Mouse (Mus musculus): ENCODE measurements around the gene Yipf4. TPM values are rescaled to one million over a fixed set of nuclear protein-coding genes. Genes with fewer than 3 reads are reported as not detected.

Gene Yipf4
- total and polyA plus RNA-seq, 3 experiments = 28.9 to 77.7 (median 41.6) TPM

DNA sequence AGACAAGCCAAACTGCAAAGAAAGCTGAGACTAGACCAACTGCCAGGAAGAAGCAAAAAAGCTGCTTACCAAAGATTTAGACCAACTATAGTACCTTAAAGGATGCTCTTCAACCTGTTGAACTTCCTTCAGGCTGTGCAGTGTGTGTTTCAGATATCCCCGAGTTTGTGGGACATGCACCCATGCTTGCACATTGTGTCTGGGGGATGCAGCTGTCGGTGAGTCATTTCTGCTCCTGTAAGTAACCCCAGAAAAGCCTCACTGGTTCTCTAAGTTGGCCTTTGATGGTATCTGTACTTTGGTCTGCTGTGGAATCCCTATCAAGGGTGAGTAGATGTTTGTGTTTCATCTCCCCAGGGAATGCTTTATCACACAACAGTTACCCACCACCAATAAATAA lies 23.0 kb downstream of the Yipf4 start:
- in situ Hi-C loops (cut with MboI; ENCODE audit: low pct_ligation_motif_present, low pct_unique_long_range_greater_than_20kb, low sequenced_read_pairs) = no loop called here
- H3K36me3 ChIP-seq (replicated peaks in 1 of 2; ENCODE audit: control insufficient read depth in 1 of 2, insufficient read depth in 1 of 2, low read length in 1 of 2) = no peaks in the 10 kb centered on the region
- dilution Hi-C loops (cut with MboI; ENCODE audit: extremely low pct_ligation_motif_present, extremely low pct_unique_long_range_greater_than_20kb, low sequenced_read_pairs) = no loop called here
- H3K4me2 ChIP-seq (ENCODE audit: insufficient read depth, low read depth, poor library complexity, severe bottlenecking) = no peak overlapping the region
- DNase-seq (ENCODE audit: extremely low read depth) = no peak
- no peaks in the 10 kb centered on the region for H3K79me2 ChIP-seq (replicated peaks; ENCODE audit: control insufficient read depth, extremely low read depth, insufficient read depth, poor library complexity, severe bottlenecking)
- H3K9me3 ChIP-seq (replicated peaks; ENCODE audit: low read length) = peaks cover 2% of the 10 kb centered on the region
- H3K27me3 ChIP-seq (replicated peaks) = no peaks in the 10 kb centered on the region
- TF ChIP-seq MAZ (IDR thresholded peaks at IDR 0.05; ENCODE audit: low read depth, low read length) (no peak), TCF12 (IDR thresholded peaks at IDR 0.05; ENCODE audit: low read depth, low read length) (no peak), GABPA (IDR thresholded peaks at IDR 0.05; ENCODE audit: insufficient replicate concordance, low read depth, low read length) (no peak), ELF1 (IDR thresholded peaks at IDR 0.05; ENCODE audit: low read depth, low read length) (no peak), UBTF (IDR thresholded peaks at IDR 0.05; ENCODE audit: low read depth, low read length) (no peak), ZC3H11A (IDR thresholded peaks at IDR 0.05; ENCODE audit: low read depth, low read length) (no peak), JUN (IDR thresholded peaks at IDR 0.05; ENCODE audit: insufficient read depth, low read depth, low read length) (no peak), MAFK (IDR thresholded peaks at IDR 0.05; ENCODE audit: insufficient replicate concordance, low read length) (no peak), POLR2AphosphoS2 (IDR thresholded peaks at IDR 0.05; ENCODE audit: low read depth, low read length) (no peak), RCOR1 (conservative IDR thresholded peaks at IDR 0.05; ENCODE audit: low read depth, low read length) (no peak), EP300 (IDR thresholded peaks at IDR 0.05; ENCODE audit: low read length) (no peak), HCFC1 (IDR thresholded peaks at IDR 0.05; ENCODE audit: low read depth, low read length) (no peak), ZMIZ1 (IDR thresholded peaks at IDR 0.05; ENCODE audit: low read depth, low read length) (no peak), PAX5 (IDR thresholded peaks at IDR 0.05; ENCODE audit: low read length) (no peak), CHD1 (IDR thresholded peaks at IDR 0.05; ENCODE audit: low read depth, low read length) (no peak), JUND (conservative IDR thresholded peaks at IDR 0.05; ENCODE audit: low read depth, low read length) (no peak), USF1 (IDR thresholded peaks at IDR 0.05; ENCODE audit: low read depth, low read length) (no peak)
- no peak overlapping the region for H3K27ac ChIP-seq (ENCODE audit: insufficient read depth, low read depth)
- peaks cover 0 to 10% of the 10 kb centered on the region in 2 experiments; a peak in 2 of 4 replicates for H3K4me1 ChIP-seq (ENCODE audit: control insufficient read depth in 1 of 2, insufficient read depth in 2 of 2)
- no peak overlapping the region for H3K9ac ChIP-seq (ENCODE audit: insufficient read depth, low read depth)
- no peak overlapping the region for H3K4me3 ChIP-seq (replicated peaks in 1 of 3; ENCODE audit: low read depth in 2 of 3, low read length in 2 of 3, poor library complexity in 1 of 3)

DNA sequence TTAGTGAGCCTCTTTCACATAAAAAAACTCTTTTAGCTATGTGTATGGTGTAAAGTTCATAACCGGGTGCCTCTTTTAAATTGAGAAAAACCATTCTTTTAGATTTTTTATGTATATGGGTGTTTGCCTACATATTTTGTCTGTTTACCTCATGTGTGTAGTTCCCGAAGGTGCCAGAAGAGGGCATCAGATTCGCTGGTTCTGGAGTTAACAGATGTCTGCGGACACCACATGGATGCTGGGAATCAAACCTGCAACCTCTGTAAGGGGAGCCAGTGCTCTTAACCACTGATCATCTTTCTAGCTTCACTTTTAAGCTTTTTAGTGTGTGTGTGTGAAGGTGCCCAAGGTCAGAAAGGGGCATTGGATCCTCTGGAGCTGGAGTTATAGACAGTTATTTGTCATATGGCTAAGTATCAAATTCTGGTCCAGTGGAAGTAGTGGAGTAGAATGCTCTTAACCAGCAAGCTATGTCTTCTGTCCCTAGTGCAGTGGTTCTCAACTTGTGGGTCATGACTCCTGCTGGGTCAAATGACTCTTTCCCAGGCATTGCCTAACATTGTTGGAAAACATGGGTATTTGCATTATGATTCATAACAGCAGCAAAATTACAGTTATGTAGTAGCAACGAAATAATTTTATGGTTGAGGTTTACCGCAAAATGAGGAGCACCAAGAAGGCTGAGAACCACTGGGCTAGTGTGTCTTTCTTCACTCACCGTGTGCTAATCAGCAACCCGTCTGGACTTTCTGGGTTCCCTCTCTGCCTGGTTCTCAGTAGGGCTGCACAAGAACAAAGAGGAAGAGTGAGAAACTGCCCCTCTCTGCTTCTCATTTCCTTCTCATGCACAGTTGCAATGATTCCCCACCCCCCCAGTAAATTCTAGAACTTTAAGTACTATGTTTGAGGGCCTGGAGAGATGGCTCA lies 33.8 kb downstream of the Yipf4 start:
- Histone ChIP-seq H3K36me3 (replicated peaks in 1 of 2; ENCODE audit: control insufficient read depth in 1 of 2, insufficient read depth in 1 of 2, low read length in 1 of 2) (no peaks in the 10 kb centered on the region), H3K27ac (ENCODE audit: insufficient read depth, low read depth) (no peak overlapping the region), H3K4me2 (ENCODE audit: insufficient read depth, low read depth, poor library complexity, severe bottlenecking) (no peak overlapping the region), H3K4me1 (ENCODE audit: control insufficient read depth in 1 of 2, insufficient read depth in 2 of 2) (peaks cover 0 to 7% of the 10 kb centered on the region in 2 experiments; a peak in 1 of 4 replicates), H3K4me3 (replicated peaks in 1 of 3; ENCODE audit: low read depth in 2 of 3, low read length in 2 of 3, poor library complexity in 1 of 3) (no peak overlapping the region), H3K9ac (ENCODE audit: insufficient read depth, low read depth) (no peak overlapping the region), H3K27me3 (replicated peaks) (no peaks in the 10 kb centered on the region), H3K79me2 (replicated peaks; ENCODE audit: control insufficient read depth, extremely low read depth, insufficient read depth, poor library complexity, severe bottlenecking) (no peaks in the 10 kb centered on the region), H3K9me3 (replicated peaks; ENCODE audit: low read length) (no peaks in the 10 kb centered on the region)
- no peak for DNase-seq (ENCODE audit: extremely low read depth)
- TF ChIP-seq IRF4 (IDR thresholded peaks at IDR 0.05; ENCODE audit: low read depth, low read length) (no peak), CTCF (conservative IDR thresholded peaks at IDR 0.05 in 1 of 2, IDR thresholded peaks at IDR 0.05 in 1 of 2; ENCODE audit: low read depth in 2 of 2, low read length in 2 of 2) (0 out of 4 replicates have a peak, but pooled peaks of 1 of the 2 experiments have one; percentile 15)
- in situ Hi-C loops (cut with MboI; ENCODE audit: low pct_ligation_motif_present, low pct_unique_long_range_greater_than_20kb, low sequenced_read_pairs) = no loop called here
- dilution Hi-C loops (cut with MboI; ENCODE audit: extremely low pct_ligation_motif_present, extremely low pct_unique_long_range_greater_than_20kb, low sequenced_read_pairs) = no loop called here
